25 mouse cellular contexts compared by ENCODE assay signal in genomic region chr15:9788245-9789030, GRCm38 (mm10). TPM values are rescaled to one million over a fixed set of nuclear protein-coding genes. Genes with fewer than 3 reads are reported as not detected.
"Had no signal": no experiment of that assay in that cellular context is flagged by ENCODE, and none has a peak within 500 bp of the region (broad histone marks: within the 10 kb centered on the region; RNA-seq: fewer than 3 reads in every experiment).

No protein-coding gene starts in this region.

- H3K4me3 ChIP-seq: layer of hippocampus, adult 2 months; limb, embryonic 10.5 days; limb, embryonic 13.5 days; liver, embryonic 12.5 days; liver, embryonic 15.5 days; lung, embryonic 15.5 days; megakaryocyte, embryonic 14.5 days; midbrain, embryonic 10.5 days; midbrain, embryonic 13.5 days; myocyte; stomach, embryonic 15.5 days had no signal

- H3K9me3 ChIP-seq: limb, embryonic 10.5 days; limb, embryonic 13.5 days; liver, embryonic 12.5 days; liver, embryonic 15.5 days; lung, embryonic 15.5 days; megakaryocyte, embryonic 14.5 days; midbrain, embryonic 10.5 days; midbrain, embryonic 13.5 days; stomach, embryonic 15.5 days had no signal

- H3K36me3 ChIP-seq: limb, embryonic 10.5 days; limb, embryonic 13.5 days; liver, embryonic 12.5 days; liver, embryonic 15.5 days; lung, embryonic 15.5 days; midbrain, embryonic 10.5 days; midbrain, embryonic 13.5 days; stomach, embryonic 15.5 days had no signal

- H3K9ac ChIP-seq: limb, embryonic 13.5 days; liver, embryonic 12.5 days; liver, embryonic 15.5 days; lung, embryonic 15.5 days; midbrain, embryonic 13.5 days; stomach, embryonic 15.5 days had no signal

- ATAC-seq: inflammation-experienced regulatory T-cells, adult 6 months; intestine, embryonic 16.5 days; liver, embryonic 12.5 days; midbrain, embryonic 13.5 days; midbrain, embryonic 16.5 days had no signal

- H3K27me3 ChIP-seq: limb, embryonic 13.5 days; liver, embryonic 12.5 days; liver, embryonic 15.5 days; lung, embryonic 15.5 days; megakaryocyte, embryonic 14.5 days; midbrain, embryonic 13.5 days; stomach, embryonic 15.5 days had no signal

- H3K27ac ChIP-seq: layer of hippocampus, adult 2 months; limb, embryonic 10.5 days; limb, embryonic 13.5 days; liver, embryonic 12.5 days; liver, embryonic 15.5 days; lung, embryonic 15.5 days; midbrain, embryonic 10.5 days; midbrain, embryonic 13.5 days; stomach, embryonic 15.5 days had no signal

- DNase-seq: layer of hippocampus, adult 9-11 months; liver; lung, adult 18-20 months; lung, postnatal 10 days; lung, postnatal 36 days; right cerebral cortex, adult 18-20 months; right cerebral cortex, postnatal 14 days; right cerebral cortex, postnatal 4 days; spleen, adult 18-20 months; thymus, postnatal 36 days had no signal

- H3K4me2 ChIP-seq: limb, embryonic 13.5 days; liver, embryonic 12.5 days; liver, embryonic 15.5 days; lung, embryonic 15.5 days; midbrain, embryonic 13.5 days; stomach, embryonic 15.5 days had no signal

- H3K4me1 ChIP-seq: limb, embryonic 10.5 days; limb, embryonic 13.5 days; liver, embryonic 12.5 days; liver, embryonic 15.5 days; lung, embryonic 15.5 days; megakaryocyte, embryonic 14.5 days; midbrain, embryonic 10.5 days; midbrain, embryonic 13.5 days; stomach, embryonic 15.5 days had no signal

RNA-seq across cellular contexts. Expression of gene Spef2, which starts 39.8 kb away (rescaled TPM):
- polyA plus RNA-seq: large intestine, adult 2 months; myocyte had no signal
